Mouse (Mus musculus) megakaryocyte progenitor cell, adult 5-6 weeks (primary cell): ENCODE data around the gene Rcvrn. TPM values are rescaled to one million over a fixed set of nuclear protein-coding genes. Genes with fewer than 3 reads are reported as not detected.

Experiments
- ATAC-seq: replicated peaks from 2 replicates; pipeline ENCODE4 v1.8.0; 2016; ENCODE audit warnings: mild to moderate bottlenecking, moderate TSS enrichment, inconsistent platforms; ENCODE audit not compliant: poor library complexity
- total RNA-seq, 2 experiments: library from RNA; stranded (forward) in 1 of 2; stranded (reverse) in 1 of 2; fragments of 157-497, 149-512 nt in 1 of 2; fragments of 200-1000 nt in 1 of 2; gene quantifications; 2 replicates each; pipeline versions ENCODE4 v1.2.3 to v1.2.4; 2015 to 2017

Rcvrn gene
- total RNA-seq, 2 experiments from 2014 or later = not detected

DNA sequence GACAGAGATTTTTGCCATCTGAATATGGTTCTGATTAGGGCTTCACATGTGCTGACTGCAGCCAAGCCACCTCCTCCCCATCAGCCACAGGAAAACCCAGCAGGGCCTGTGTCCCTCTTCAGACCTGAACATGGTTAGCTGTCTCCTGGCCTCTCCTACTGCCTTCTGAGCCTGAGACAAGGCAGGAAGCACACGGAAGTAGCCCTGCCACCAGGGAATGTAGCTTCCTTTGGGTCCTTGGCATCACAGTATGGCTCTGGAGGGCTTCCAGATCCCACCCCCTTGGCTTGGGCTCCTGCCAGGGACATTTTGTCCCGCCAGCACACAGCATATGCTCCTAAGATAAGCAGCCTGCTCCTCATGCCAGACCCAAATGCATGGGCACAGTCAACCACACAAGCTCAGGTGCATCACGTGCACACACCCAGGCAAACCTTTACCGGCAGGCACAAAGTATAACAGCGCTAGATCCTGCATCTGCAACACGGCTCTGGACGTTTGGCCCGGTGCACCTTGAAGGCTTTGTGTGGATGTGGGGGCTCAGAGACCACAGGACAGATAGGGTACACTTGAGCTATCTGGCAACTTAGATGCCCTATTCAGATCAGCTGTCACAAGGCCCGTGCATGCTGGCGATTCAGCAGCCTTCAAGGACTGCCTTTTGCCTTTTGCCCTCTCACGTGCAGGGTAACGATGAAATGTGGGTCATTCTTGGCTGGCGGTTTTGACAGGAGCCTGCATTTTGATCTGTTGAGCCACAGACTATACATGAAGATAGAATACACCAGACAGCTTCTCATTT, 27.4 kb upstream of the Rcvrn start:
- ATAC-seq = peak; percentile 67

DNA sequence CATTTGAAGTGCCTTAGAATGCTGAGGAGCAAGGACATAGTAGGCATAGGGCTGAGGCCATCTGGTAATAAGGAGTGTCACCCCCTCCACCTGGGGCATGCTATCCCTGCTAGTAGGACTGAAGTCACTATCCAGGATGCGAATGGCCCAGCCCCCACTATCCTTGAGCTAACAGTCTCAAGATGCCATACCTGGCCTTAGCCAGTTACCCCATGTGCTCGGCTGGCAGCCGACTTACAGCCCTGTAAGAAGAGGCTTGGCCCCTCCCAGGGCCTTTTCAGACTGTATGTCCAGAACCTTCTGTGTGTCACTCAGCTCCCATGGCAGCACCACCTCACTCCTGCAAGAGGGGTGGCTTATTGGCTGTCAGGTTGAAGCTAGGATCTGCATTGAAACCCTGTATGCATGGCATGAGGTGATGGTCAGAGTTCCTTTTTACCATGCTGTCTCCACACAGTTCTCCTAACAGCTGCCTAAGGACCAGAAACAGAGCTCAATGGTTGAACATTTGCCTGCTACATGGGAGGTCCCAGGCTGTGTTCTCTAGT, 26.6 kb upstream of the Rcvrn start:
- ATAC-seq = no peak

DNA sequence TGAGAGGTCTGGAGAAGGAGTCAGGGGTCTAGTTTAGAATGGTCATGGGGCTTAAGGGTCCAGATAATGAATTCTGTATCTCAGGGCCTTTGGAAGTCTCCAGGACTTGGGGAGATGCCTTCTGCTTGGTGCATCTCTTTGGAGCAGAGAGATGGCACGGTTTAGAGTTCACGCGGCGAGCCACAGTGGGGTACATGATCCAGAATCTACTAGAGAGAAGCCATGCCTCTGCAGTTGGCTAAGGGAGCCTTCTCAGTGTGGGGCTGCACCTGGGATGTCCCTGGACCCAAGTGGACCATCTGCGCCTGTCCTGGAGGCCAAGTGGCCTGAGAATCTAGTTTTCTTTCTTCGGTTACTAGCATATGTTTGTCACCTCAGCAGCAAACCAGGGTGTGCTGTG, 25.1 kb upstream of the Rcvrn start:
- ATAC-seq = no peak

DNA sequence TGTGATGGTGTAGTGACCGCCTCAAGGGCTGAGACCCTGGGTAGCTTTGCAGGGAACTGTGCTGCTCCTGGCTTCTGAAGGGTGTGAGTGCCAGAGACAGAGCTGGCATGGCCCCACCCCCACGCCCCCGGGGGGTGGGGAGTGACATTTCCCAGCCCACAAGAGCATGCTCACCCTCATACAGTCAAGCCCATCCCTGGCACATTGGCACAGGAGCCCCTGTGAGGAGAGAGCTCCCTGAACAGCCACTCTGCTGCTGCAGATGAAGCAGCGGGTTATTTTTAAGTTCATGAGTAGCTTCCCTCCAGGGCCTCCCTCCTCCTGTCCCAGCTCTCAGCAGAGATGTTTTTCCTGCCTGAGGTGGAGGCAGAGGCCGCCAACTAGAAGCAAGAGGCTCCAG, 23.0 kb upstream of the Rcvrn start:
- no peak for ATAC-seq

DNA sequence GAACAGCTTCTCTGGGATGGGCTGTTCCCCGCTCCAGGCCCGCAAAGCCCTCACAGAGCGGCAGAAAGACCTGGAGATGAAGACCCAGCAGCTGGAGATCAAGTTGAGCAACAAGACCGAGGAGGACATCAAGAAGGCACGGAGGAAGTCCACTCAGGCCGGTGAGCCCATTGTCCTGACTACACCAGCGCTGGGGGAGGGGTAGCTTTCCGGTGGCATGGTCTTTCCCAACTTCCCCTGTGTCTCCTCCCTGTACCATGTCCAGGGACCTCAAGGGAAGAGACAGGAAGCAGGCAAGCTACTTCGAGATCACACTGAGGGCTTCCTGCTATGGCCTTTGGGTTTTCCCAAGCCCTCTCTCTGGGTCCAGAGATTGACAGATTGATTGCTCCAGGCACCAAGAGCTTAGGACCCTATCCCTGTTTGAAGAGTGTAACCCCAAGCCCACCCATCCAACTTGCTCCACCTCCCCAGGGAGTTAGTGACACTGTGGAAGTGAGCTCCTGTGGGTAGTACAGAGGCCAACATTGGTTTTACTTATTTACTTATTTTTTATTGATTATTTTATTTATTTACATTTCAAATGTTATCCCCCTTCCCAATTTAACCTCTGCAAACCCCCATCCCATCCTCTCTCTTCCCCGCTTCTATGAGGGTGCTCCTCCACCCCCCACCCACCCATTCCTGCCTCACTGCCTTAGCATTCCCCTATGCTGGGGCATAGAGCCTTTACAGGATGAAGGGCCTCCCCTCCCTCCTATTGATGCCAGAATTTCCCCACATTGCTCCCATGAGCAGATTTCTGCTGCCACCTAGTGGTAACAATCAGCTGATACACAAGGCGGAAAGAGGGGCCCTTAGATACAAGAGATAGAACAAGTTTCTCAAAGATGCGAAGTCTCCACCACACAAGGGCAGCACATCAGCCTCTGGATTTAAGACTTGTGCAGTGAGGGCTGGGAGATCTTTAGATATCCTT, 19.3 kb upstream of the Rcvrn start:
- ATAC-seq = peak; percentile 84

DNA sequence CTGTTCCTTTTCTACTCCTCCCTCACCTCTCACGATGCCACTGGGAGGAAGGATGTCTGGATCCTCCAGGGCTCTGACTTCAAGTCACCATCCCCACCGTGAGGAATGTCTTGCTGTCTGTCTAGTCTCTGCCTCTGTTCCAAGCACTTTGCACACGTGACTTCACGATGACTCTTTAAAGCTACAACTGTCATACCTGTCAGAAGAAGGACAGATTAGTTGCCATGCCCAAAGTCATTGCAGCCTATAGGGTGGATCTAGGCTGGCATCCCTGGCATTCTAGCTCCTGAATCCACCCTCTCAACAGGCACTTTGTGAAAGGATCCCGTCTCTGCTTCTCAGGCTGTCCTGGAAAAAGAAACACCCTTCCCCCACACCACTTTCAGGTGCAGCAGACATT, 15.8 kb upstream of the Rcvrn start:
- no peak for ATAC-seq

DNA sequence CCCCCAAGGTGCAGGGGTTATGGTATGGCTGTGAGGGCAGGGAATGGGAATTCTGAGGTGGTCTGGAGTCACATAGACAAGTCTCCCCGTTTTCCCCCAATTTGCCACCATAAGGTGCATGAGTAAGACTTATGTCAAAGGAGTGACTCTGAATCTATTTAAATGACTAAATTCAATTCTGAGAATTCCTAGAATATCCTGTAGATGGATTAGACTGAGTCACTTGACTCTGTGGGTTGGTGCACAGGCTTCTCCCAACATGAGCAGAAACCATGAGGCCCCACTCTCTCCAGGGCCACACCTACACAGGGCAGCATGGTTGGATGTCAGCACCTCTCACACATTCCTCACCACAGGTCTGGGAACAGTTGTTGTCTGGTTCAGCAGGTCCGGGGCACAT, 15.2 kb upstream of the Rcvrn start:
- ATAC-seq = no peak

DNA sequence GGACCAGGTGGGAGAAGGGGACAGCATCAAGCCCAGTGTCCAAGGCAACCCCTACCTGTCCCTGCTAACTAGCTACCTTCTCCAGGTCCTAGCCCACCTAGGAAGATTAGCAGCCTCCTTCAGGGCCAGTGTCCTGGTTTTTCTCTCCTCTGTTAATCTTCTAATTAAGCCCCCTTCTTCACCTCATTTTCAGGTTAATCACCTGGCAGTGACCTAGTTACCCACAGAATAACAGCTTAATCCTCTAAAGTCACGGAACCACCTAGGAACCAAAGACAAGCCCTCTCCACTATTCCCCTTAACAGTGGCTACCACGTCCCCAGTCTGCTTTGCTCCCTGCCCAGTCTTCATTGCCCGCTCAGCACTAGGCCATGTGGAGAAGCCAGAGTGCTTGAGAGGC, 13.3 kb upstream of the Rcvrn start:
- no peak for ATAC-seq

DNA sequence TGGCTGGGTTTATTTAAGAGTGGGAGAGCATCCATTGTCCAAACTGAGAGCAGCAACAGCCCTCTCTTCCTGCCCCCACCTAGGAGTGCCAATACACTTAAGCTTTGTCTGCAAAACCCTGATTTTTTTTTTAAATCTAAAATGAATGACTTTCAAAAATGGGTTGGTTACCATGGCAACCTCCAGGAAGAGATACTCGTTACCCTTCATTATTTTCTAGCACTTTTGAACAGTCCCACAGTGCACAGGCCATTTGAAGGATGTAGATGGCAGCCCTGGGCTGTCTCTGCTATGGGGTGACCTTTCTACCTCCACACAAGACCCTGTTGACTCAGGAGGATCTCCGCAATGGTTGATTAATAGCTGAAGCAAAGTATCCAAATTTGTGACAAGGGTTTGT, 9.0 kb upstream of the Rcvrn start:
- ATAC-seq = no peak

DNA sequence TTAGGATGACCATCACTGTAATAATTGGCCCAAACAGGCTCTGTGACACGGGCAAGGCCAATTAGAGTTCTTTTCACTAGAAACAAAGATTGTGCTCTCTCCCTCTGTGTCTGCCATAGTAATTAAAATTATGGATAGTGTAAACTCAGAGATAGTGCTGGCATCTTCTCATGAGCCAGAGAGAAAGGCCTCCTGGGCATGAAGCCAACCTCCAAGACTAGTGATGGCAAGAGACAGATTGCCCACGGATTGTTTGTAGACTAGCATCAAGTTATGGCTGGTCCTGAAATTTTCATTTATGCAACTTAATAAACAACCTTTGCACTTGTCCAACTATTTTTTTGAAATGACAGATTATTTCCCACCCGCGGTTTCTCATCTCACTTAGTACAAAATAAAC, 17.9 kb downstream of the Rcvrn start:
- ATAC-seq = no peak

DNA sequence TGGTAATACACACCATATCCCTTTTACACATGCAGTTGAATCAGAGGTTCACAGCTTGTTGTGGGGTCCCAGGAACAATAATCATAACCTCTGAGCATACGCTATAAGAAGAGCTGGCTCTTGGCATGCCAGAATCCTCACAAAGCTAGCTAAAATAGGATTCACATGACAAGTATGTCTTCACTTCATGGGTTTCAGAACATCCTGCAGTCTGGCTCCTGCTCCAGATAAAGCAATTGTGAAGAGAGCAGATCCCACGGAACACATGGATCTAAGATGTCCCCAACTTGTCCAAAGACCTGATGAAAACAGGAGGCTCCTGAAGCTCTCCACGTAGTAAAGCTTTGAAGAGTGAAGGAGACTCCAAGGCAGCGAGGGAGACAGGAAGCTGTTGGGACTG, 20.3 kb downstream of the Rcvrn start:
- no peak for ATAC-seq

DNA sequence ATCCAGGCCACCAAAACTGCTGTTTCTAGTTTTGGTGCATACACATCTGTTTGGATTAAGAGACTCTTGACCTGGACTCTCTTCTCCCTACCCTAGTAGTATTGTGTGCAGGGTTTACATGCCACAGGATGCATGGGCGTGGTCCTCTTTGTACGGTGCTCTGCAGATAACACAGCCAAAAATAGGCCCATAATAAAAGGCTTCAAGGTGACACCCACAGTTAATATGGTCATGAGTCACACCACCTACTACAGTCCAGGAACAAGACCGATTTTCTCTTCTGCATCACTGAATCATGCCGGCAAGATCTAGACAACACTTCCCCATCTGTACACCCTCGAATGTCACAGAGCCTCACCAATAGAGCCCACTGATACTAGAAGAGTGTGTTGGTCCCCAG, 26.4 kb downstream of the Rcvrn start:
- no peak for ATAC-seq

DNA sequence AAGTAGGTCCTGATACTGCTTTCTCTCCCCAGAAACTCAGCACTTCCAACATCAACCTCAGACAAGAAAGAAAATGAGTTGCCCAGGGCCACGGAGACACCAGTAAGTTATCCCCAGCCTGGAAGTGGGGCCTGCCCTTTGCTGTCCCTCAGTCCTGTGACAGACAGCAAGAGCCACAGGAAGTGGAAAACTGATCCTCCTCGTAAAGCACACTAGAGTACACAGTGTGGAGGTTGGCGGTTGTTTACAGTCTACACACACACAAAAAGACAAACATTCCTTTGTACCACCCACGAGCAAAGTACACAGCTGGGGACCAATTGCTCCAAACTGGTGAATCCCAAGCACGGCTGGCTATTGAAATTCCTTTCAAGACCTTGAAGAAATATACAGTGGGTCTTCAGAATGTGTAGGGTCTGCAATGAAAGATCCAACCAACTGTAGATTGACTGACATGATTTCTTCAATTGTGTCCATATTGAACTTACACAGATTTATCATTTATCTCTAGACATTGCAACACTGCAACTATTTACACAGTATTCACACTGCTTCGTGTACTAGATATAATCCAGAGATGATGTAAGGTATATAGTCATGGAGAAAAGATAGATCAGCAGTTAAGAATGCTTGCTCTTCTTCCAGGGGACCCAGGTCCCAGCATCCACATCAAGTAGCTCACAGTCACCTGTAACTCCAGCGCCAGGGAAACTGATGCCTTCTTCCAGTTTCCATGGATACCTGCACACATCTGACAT, 27.5 kb downstream of the Rcvrn start:
- ATAC-seq = no peak

DNA sequence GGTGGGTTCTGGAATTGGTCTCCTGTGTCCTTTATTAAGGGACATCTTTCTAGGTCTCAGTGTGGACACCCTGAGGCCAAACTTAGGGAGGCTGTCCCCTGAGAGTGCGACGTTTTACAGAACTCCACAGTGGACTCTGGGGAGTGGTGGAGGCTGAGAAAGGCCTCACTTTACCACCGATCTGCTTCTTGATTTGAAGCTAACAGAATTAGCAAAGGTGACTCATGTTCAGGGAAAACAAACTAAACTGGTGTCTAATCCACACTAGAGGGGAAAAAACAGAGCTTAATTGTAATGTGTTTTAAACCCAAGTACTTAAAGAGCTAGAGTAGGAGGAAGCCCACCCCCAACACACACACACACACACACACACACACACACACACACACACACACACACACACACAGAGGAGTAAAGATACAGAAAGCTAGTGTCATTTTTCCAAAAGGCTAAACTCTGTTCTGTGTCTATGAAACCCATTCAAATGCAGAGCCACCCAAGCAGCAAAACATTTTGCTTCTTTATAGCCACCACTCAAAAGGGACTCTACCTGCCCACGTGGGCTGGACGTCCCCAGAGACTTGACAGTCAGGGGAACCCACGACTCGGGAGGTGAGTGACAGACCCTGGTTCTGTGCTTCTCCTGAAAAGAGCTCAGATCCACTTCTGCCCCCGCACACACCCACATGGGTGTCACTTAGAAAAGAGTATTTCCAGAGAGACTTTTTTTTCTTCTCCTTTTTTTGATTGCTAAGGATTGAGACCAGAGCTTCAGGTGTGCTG, 28.3 kb downstream of the Rcvrn start:
- ATAC-seq = no peak

DNA sequence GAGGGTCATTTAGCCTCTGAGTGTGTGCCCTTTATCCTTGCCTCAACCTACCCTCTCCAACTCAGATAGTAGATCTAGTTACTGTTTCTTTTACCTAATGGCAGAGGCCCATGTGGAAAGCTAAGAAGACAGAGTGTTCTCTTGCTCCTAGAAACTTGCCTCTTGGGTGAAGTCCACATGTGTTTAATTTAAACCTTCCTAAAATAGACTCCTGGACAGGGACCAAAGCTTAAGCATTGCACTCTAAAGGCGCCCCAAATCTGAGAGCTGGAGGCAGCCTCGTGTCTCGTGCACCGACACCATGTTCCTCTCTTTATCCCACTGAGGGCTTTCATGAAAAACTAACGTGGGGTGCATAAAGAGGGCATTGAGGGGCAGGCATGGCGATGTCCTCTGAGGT, 32.0 kb downstream of the Rcvrn start:
- no peak for ATAC-seq

DNA sequence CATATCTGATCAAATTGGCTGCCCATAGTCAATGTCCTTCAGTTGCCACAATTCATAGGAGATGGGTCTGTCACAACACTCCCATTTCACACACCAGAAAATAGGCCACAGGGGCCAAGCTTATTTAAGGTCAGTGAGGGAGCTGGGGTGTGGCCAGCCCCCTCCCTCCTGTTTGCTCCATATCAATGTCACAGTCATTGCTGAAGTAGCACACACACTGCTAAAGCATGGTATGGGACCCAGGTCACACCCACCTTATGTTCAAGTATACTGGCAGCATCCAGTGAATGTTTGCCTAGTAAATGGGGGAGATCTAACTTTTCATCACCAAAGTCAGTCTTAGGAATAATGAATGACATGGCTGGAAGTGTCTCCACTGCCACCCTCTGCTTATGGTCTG, 33.6 kb downstream of the Rcvrn start:
- no peak for ATAC-seq

DNA sequence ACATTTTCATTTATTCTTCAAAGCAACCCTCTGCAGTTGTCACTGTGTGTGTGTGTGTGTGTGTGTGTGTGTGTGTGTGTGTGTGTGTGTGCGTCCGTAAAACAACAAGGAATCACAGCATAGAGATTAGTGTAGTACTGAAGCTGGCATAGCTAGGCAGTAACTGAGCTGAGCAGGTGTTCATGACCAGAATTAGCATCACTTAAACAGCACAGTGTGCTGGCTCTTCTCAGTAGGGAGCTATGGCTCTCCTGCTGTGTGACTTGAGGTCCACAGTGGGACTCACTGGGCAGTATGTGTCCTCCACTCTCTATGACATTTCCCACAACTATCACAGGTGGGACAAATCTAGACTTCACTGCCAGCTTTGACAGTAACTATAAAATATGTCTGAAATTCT, 35.9 kb downstream of the Rcvrn start:
- no peak for ATAC-seq

DNA sequence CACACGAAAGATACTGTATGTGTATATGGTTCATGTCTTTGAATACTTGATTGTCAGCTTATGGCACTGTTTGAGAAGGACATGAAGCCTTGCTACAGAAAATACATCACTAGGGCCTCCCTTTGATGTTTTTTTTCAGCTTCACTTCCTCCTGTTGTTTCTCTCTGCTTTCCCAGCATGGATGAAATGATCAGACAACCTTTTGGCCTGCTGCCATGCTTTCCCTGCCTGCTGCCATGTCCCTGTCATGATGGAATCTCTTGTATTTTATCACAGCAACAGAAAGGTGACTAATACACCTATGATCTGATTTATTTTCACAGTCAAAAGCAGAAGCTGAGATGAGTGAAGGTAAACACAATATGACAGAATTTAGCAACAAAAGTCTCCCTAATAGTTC, 38.6 kb downstream of the Rcvrn start:
- ATAC-seq = no peak

DNA sequence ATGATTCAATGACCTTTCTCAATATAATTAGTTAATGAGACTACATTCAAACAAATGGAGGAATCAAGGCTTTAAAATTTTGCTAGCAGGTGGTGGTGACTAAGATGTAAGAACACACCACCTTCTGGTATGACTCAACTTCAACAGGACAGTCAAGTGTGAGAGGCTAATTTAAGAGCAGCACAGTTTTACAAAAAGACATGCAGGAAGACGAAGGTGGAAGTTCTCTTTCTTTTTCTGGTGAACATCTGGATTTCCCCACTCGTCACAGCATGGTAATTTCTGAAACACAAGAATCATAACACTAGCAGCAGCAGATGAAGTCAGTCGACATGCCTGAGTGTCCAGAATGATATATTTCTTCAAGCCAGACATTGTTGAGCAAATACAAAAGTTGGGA, 39.5 kb downstream of the Rcvrn start:
- ATAC-seq = no peak

DNA sequence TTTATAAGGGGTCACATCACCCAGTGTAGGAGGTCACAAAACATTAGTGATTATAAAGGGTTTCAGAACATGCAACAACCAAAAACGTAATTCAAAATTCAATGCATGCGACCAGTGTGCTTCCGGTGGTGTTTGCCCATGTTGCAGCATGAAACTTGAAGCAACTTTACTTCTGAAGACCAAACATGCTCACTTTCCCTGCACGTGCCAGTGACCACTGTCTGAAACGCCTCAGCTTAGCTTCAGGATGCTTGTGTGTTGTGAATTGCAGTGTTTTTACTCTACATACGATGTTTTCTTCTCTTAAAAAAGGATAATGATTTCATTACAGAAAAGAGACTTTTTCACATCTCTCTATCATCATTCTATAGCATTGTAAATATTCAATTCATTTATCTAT, 43.2 kb downstream of the Rcvrn start:
- no peak for ATAC-seq
